Mouse (Mus musculus) frontal cortex, postnatal 36 days (tissue): ENCODE results near the gene Gpr85.
"Not testable (repeated sequence)": the region's sequence is repeated elsewhere in the genome, so short reads cannot be mapped to it uniquely, and the experiment has no call there.

Experiments used
- DNase-seq, 2 experiments: peaks; one replicate each; pipeline ENCODE4 v3.0.0; 2022; ENCODE audit warnings: low spot score in 2 of 2

The Gpr85 gene

GRCm38 (mm10) chr6:13839345-13840054 is at the start of gene Gpr85:
Gene Gpr85 (minus strand): TSS chr6:13839942.
- peak; percentile 33 to 59 for DNase-seq

- DNase-seq, result no peak
Measured at GRCm38 (mm10) chr6:13884877-13885592, 45.3 kb upstream of the Gpr85 start.

- DNase-seq, result no peak
Measured at GRCm38 (mm10) chr6:13882919-13883318, 43.2 kb upstream of the Gpr85 start.

GRCm38 (mm10) chr6:13873959-13874358 is 34.2 kb upstream of the Gpr85 start:
- no peak for DNase-seq

- no peak for DNase-seq
Measured at GRCm38 (mm10) chr6:13872076-13872475, 32.3 kb upstream of the Gpr85 start.

- no peak for DNase-seq
Measured at GRCm38 (mm10) chr6:13871625-13871958, 31.9 kb upstream of the Gpr85 start.

- DNase-seq, result peak; percentile 91 to 94
Measured at GRCm38 (mm10) chr6:13870919-13871624, 31.3 kb upstream of the Gpr85 start, which contains the start of gene 2610001J05Rik. Gene 2610001J05Rik (minus strand): TSS chr6:13871518.

- DNase-seq, result no peak
Measured at GRCm38 (mm10) chr6:13870289-13870741, 30.6 kb upstream of the Gpr85 start.

GRCm38 (mm10) chr6:13860596-13860995 is 20.9 kb upstream of the Gpr85 start:
- DNase-seq, result no peak

- no peak for DNase-seq
Measured at GRCm38 (mm10) chr6:13859877-13860585, 20.3 kb upstream of the Gpr85 start.

GRCm38 (mm10) chr6:13854230-13854629 is 14.5 kb upstream of the Gpr85 start:
- no peak for DNase-seq

GRCm38 (mm10) chr6:13853244-13853643 is 13.5 kb upstream of the Gpr85 start:
- DNase-seq, result no peak

GRCm38 (mm10) chr6:13846031-13846430 is 6.3 kb upstream of the Gpr85 start:
- not testable (repeated sequence) for DNase-seq

GRCm38 (mm10) chr6:13838677-13839344 is 931 bp downstream of the Gpr85 start:
- peak; percentile 85 to 86 for DNase-seq

- peak; percentile 39 to 50 for DNase-seq
Measured at GRCm38 (mm10) chr6:13837916-13838676, 1.6 kb downstream of the Gpr85 start.

GRCm38 (mm10) chr6:13836967-13837570 is 2.7 kb downstream of the Gpr85 start:
- DNase-seq, result peak; percentile 24 to 34

- peak; percentile 45 to 58 for DNase-seq
Measured at GRCm38 (mm10) chr6:13835720-13836665, 3.7 kb downstream of the Gpr85 start.

GRCm38 (mm10) chr6:13832770-13833169 is 7.0 kb downstream of the Gpr85 start:
- no peak for DNase-seq

- no peak for DNase-seq
Measured at GRCm38 (mm10) chr6:13828877-13829276, 10.9 kb downstream of the Gpr85 start.
